Mouse (Mus musculus) MEL (cell line): ENCODE measurements around the gene Lcp1.

Experiments used
- CHD2 ChIP-seq: IDR thresholded peaks from 2 replicates; pipeline ENCODE4 v1.6.1; 2011; ENCODE audit warnings: low read length, improper control_type of control experiment
- CTCF ChIP-seq, 3 experiments: IDR thresholded peaks in 2 of 3; conservative IDR thresholded peaks in 1 of 3; 2 replicates each; pipeline ENCODE4 v1.5.1; 2011 to 2012; ENCODE audit warnings: low read length in 3 of 3, low read depth in 2 of 3, mild to moderate bottlenecking in 2 of 3, improper control_type of control experiment in 1 of 3, inconsistent platforms in 1 of 3, mixed read lengths in 1 of 3, moderate library complexity in 1 of 3; ENCODE audit not compliant: control insufficient read depth in 1 of 3, insufficient read depth in 1 of 3, poor library complexity in 1 of 3, severe bottlenecking in 1 of 3
- E2F4 ChIP-seq: IDR thresholded peaks from 2 replicates; pipeline ENCODE4 v1.6.1; 2011; ENCODE audit warnings: low read depth, low read length, improper control_type of control experiment, borderline replicate concordance
- EP300 ChIP-seq, 2 experiments: IDR thresholded peaks; 2 replicates each; pipeline ENCODE4 v1.6.1; 2011; ENCODE audit warnings: improper control_type of control experiment in 2 of 2, low read length in 2 of 2, low read depth in 1 of 2, mild to moderate bottlenecking in 1 of 2
- JUND ChIP-seq: IDR thresholded peaks from 2 replicates; pipeline ENCODE4 v1.6.1; 2011; ENCODE audit warnings: low read depth, mild to moderate bottlenecking, improper control_type of control experiment, low read length
- POLR2A ChIP-seq, 2 experiments: IDR thresholded peaks; 2 replicates each; pipeline ENCODE4 v1.6.1; 2011 to 2012; ENCODE audit warnings: low read length in 2 of 2, mild to moderate bottlenecking in 2 of 2, control low read depth in 1 of 2, improper control_type of control experiment in 1 of 2, low read depth in 1 of 2, moderate library complexity in 1 of 2; ENCODE audit not compliant: control insufficient read depth in 1 of 2, insufficient read depth in 1 of 2, poor library complexity in 1 of 2
- SIN3A ChIP-seq: IDR thresholded peaks from 2 replicates; pipeline ENCODE4 v1.6.1; 2012; ENCODE audit warnings: low read length, improper control_type of control experiment, inconsistent platforms
- SMC3 ChIP-seq: IDR thresholded peaks from 2 replicates; pipeline ENCODE4 v1.6.1; 2011; ENCODE audit warnings: low read depth, low read length, improper control_type of control experiment
- TBP ChIP-seq: IDR thresholded peaks from 2 replicates; pipeline ENCODE4 v1.8.0; 2011; ENCODE audit warnings: low read depth, low read length, improper control_type of control experiment
- UBTF ChIP-seq: IDR thresholded peaks from 2 replicates; pipeline ENCODE4 v1.6.1; 2012; ENCODE audit warnings: low read depth, mild to moderate bottlenecking, inconsistent platforms, low read length, improper control_type of control experiment, moderate library complexity, borderline replicate concordance; ENCODE audit not compliant: insufficient read depth
- USF1 ChIP-seq: IDR thresholded peaks from 2 replicates; pipeline ENCODE4 v1.6.1; 2014; ENCODE audit warnings: low read depth, mild to moderate bottlenecking, inconsistent platforms, low read length, improper control_type of control experiment, moderate library complexity
- USF2 ChIP-seq, 2 experiments: IDR thresholded peaks; 2 replicates each; pipeline ENCODE4 v1.6.1; 2011 to 2012; ENCODE audit warnings: improper control_type of control experiment in 2 of 2, low read length in 2 of 2, borderline replicate concordance in 1 of 2, inconsistent platforms in 1 of 2, low read depth in 1 of 2, mild to moderate bottlenecking in 1 of 2; ENCODE audit not compliant: insufficient read depth in 1 of 2

DNA sequence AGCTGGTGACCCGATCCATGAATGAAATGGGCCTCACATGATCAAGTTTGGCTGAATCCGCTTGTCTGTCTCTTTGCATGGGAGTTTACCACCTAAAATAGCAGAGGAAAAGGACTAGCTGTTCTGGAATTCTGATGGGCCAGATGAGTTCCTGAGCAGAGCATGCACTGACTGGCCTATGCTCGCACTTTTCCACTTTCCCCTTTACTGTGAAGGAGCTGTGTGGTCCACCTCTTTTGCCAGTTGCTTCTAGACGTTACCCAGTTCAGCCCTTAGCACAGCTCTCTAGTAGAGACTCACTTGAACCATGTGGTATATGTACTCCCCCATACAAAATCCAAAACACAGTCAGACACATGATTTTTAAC lies 105.7 kb downstream of the Lcp1 start:
- TF ChIP-seq SMC3 (no peak), TBP (no peak), CHD2 (no peak), EP300 (IDR thresholded peaks at IDR 0.05; ENCODE audit: low read depth in 1 of 2, low read length in 2 of 2) (no peak), E2F4 (no peak), UBTF (no peak), USF1 (no peak), JUND (no peak), POLR2A (IDR thresholded peaks at IDR 0.05; ENCODE audit: control insufficient read depth in 1 of 2, insufficient read depth in 1 of 2, low read depth in 1 of 2, low read length in 2 of 2, poor library complexity in 1 of 2) (no peak), USF2 (IDR thresholded peaks at IDR 0.05; ENCODE audit: borderline replicate concordance in 1 of 2, insufficient read depth in 1 of 2, low read depth in 1 of 2, low read length in 2 of 2) (no peak), CTCF (IDR thresholded peaks at IDR 0.05 in 2 of 3, conservative IDR thresholded peaks at IDR 0.05 in 1 of 3; ENCODE audit: control insufficient read depth in 1 of 3, insufficient read depth in 1 of 3, low read depth in 2 of 3, low read length in 3 of 3, poor library complexity in 1 of 3, severe bottlenecking in 1 of 3) (no peak), SIN3A (no peak)
